Mouse (Mus musculus) stomach, embryonic 14.5 days (tissue): ENCODE measurements around the gene Mef2d. TPM values are rescaled to one million over a fixed set of nuclear protein-coding genes. Genes with fewer than 3 reads are reported as not detected.

Source experiments
- microRNA-seq: library from miRNA; unstranded; fragments of <30 nt; microRNA quantifications from one replicate; pipeline ENCODE4, GENCODE M21; 2016
- polyA plus RNA-seq: library from polyadenylated mRNA; unstranded; fragments of >200 nt; fragmentation: Nextera tagmentation; extraction: Ambion mirVana; gene quantifications from 2 replicates; pipeline ENCODE4 v1.2.1, GENCODE M21; 2014

The Mef2d gene
- polyA plus RNA-seq, 1 experiment from 2014 or later: 19.5 TPM

Small RNAs within 50 kb of the gene (microRNA-seq; reads per million reads assigned to microRNA genes)
- gene Gm25641: not detected
- gene Mir3093: not detected
- not detected for gene Mir9-1

Other genes with a start within 250 kb of the Mef2d start
- 119 and 135 TPM in 2 replicates for gene Hdgf, start 236.1 kb upstream of the Mef2d start, polyA plus RNA-seq
- gene Mrpl24, start 222.9 kb upstream of the Mef2d start, polyA plus RNA-seq: 73.5 and 75.5 TPM in 2 replicates
- gene Isg20l2, start 212.1 kb upstream of the Mef2d start, polyA plus RNA-seq: 31.9 and 35.4 TPM in 2 replicates
- 17.9 and 20.0 TPM in 2 replicates for gene Rrnad1, start 211.7 kb upstream of the Mef2d start, polyA plus RNA-seq
- gene Crabp2, start 193.7 kb upstream of the Mef2d start, polyA plus RNA-seq: 30.7 and 44.1 TPM in 2 replicates
- 10.5 and 10.6 TPM in 2 replicates for gene Nes, start 171.3 kb upstream of the Mef2d start, polyA plus RNA-seq
- gene Bcan, start 142.1 kb upstream of the Mef2d start, polyA plus RNA-seq: 0.10 and 0.27 TPM in 2 replicates
- 0.26 TPM in 1 of 2 replicates, not detected in the other for gene Hapln2, start 114.8 kb upstream of the Mef2d start, polyA plus RNA-seq
- gene Gpatch4, start 99.3 kb upstream of the Mef2d start, polyA plus RNA-seq: 33.7 and 36.0 TPM in 2 replicates
- 182 and 196 TPM in 2 replicates for gene Naxe, start 83.9 kb upstream of the Mef2d start, polyA plus RNA-seq
- not detected in 2 replicates for gene Ttc24, start 64.1 kb upstream of the Mef2d start, polyA plus RNA-seq
- gene Iqgap3, start 60.4 kb upstream of the Mef2d start, polyA plus RNA-seq: 19.8 and 21.0 TPM in 2 replicates
- 3.2 and 4.2 TPM in 2 replicates for gene Rhbg, start 112.3 kb downstream of the Mef2d start, polyA plus RNA-seq
- gene Gm38392, start 144.8 kb downstream of the Mef2d start, polyA plus RNA-seq: 0.33 and 0.64 TPM in 2 replicates
- gene Tsacc, start 154.6 kb downstream of the Mef2d start, polyA plus RNA-seq: 12.9 and 13.8 TPM in 2 replicates
- 495 and 512 TPM in 2 replicates for gene Cct3, start 154.7 kb downstream of the Mef2d start, polyA plus RNA-seq
- 121 and 132 TPM in 2 replicates for gene Glmp, start 182.7 kb downstream of the Mef2d start, polyA plus RNA-seq
- 20.5 and 23.1 TPM in 2 replicates for gene Tmem79, start 193.8 kb downstream of the Mef2d start, polyA plus RNA-seq
- gene Smg5, start 193.9 kb downstream of the Mef2d start, polyA plus RNA-seq: 38.9 and 39.4 TPM in 2 replicates
- 10.8 and 11.2 TPM in 2 replicates for gene Paqr6, start 222.2 kb downstream of the Mef2d start, polyA plus RNA-seq
- gene Bglap3, start 230.4 kb downstream of the Mef2d start, polyA plus RNA-seq: 0.45 TPM in 1 of 2 replicates, not detected in the other
- not detected in 2 replicates for gene Bglap2, start 236.3 kb downstream of the Mef2d start, polyA plus RNA-seq
- not detected in 2 replicates for gene Bglap, start 242.1 kb downstream of the Mef2d start, polyA plus RNA-seq